Mouse (Mus musculus): ENCODE measurements at regions not wholly inside any gene's neighbourhood (a gene's known extent, or its start where the extent isn't known, plus 50 kb on each side); places are given as distances from the start of the nearest gene placed in this dataset.

GRCm38 (mm10) chr6:94920770-94921169 lies 196.3 kb upstream of the Kbtbd8 start:
- TF ChIP-seq POLR2A (IDR thresholded peaks at IDR 0.05; ENCODE audit: extremely low read depth, insufficient read depth, low read length) (no peak), CTCF (IDR thresholded peaks at IDR 0.05; ENCODE audit: extremely low read depth, insufficient read depth, low read length) (no peak)

All from cortical plate, adult 2 months (tissue).